Mouse (Mus musculus): ENCODE measurements around the gene Capns1.

Capns1 gene

GRCm38 (mm10) chr7:30170283-30170951, 28.2 kb downstream of the Capns1 start:
- no peak for DNase-seq (ENCODE audit: low read depth)

DNA sequence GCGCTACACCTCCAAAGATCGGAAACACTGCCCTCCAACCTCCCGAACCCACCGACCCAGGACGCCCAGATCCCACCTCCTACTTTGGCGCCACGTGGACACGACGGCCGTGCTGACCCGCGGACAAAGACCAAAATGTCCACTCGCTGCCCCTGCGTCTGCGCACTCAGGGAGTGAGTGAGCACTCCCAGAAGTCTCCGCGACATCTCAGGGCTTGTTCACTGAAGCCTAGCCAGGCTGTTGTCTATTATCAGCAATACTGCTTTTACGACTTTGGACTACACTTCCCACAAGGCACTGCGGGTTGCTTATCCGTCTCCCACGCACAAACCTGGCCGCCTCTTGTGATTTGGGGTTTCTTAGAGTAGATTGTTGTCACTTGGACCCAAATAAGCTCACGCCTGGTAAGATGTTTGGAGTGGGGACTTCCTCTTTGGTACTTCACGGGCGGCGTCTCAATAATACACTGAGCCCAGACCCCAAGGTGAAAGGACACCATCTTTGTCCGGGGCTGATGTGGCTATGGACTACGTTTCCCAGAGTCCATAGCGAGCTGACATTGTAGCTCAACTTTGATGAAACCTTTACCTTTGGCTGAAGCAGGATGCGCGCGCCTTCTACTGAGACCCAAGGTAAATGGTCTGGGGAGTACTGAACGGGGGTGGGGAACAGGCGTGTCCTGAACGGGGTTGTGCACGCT, 28.9 kb downstream of the Capns1 start, which contains the start of gene Zfp146:
TSS of gene Zfp146 (minus strand) at position 168 of the 700 bp plus-strand sequence.
- peak; percentile 93 for DNase-seq (ENCODE audit: low read depth)

GRCm38 (mm10) chr7:30168914-30169582, 29.6 kb downstream of the Capns1 start:
- DNase-seq (ENCODE audit: low read depth), result no peak

DNA sequence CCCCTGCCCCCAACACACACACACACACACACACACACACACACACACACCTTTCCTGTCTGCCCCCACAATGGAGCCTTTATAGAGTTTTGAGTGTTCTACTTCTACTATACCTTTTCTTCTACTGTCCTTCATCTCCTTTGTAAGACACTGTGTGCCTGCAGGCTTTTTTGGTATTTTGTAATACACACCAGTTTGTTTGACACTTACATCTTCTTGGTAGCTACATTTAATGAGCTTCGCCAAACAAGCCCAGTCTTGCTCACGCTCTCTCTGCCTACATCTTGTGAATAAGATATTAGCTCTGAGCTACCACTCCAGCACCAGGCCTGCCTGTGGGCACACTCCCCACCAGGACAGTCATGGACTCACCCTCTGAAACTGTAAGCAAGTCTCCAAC, 33.9 kb downstream of the Capns1 start:
- DNase-seq (ENCODE audit: low read depth), result no peak

DNA sequence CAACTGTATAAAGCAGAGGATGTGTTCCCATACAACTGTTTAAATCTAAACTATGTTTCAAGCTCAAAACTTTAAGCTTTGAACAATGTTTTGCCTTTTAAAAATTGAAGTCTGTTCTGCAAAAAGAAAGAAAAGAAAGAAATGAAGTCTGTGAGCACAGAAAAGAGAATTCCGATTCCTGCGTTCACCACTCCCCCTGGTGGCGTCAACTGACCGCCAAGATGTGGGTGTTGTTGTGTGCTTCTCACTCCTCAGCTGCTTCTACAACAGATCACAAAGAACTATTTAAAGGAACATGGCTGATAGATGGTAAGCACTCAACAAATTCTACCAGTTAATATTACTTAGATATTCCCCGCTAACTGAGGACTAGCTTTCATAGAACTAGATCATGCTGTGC, 35.5 kb downstream of the Capns1 start:
- no peak for DNase-seq (ENCODE audit: low read depth)

GRCm38 (mm10) chr7:30155507-30155906, 43.1 kb downstream of the Capns1 start:
- no peak for DNase-seq (ENCODE audit: low read depth)

GRCm38 (mm10) chr7:30154040-30154439, 44.6 kb downstream of the Capns1 start:
- no peak for DNase-seq (ENCODE audit: low read depth)

- no peak for DNase-seq (ENCODE audit: low read depth)
These were observed 51.6 kb downstream of the Capns1 start for GRCm38 (mm10) chr7:30147011-30147410.

DNA sequence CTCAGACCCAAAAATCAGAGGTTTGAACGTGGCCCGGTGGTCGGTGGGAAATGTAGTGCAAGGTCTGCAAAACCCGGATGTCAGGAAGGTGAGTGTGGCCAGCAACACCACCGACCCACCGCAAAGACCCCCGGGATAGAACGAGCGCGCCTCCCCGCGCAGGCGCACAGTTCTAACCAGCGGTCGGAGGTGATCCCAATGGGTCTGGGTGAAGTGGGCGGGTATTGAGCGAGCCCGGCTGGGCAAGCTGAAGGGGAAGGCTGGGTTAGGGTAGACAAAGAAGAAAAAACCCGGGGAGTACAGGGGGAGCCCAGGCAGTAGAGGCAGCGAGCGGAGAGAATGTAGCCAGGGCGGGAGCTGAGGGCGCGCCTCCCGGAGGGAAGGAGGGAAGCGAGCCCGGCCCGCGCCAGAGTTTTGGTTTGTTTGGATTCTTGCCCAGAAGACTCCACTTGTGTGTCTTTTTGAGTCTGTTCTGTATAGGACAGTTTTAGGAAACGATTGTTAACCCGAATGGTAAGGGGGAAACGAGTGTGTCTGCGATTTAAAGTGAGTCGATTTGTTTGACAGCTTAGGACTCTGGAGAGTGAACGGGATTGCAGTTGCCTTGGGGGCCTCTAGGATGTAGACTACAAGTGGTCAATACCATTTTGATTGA, 54.9 kb downstream of the Capns1 start:
- no peak for DNase-seq (ENCODE audit: low read depth)

DNA sequence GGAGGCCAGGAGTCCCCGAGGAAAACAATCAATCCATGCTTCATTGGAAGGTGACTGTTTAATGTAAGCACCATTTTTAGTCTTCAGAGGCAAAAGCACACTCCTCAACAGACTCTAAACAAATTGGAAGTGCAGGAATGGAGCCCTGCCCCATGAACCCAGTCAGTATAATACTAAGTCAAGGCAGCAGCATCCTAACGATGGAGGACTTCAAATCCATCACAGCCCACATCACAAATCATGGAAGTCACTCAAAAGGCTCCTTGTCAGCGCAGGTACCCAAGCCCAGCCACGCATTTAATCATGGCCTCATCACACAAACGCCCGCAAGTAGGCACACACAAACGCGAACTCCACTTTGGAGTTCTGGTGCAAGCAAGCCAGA, 55.4 kb downstream of the Capns1 start:
- DNase-seq (ENCODE audit: low read depth), result no peak

Data from fibroblast of lung, adult 2 months (primary cell).